Mouse (Mus musculus) B cell, adult 2 months (primary cell): Measurements from ENCODE around the gene Gal3st2b.
"Not testable (repeated sequence)": the region's sequence is repeated elsewhere in the genome, so short reads cannot be mapped to it uniquely, and the experiment has no call there.

Source experiments
- DNase-seq, 2 experiments: peaks; one replicate each; pipeline ENCODE4 v3.0.0; 2022

Gal3st2b gene

DNA sequence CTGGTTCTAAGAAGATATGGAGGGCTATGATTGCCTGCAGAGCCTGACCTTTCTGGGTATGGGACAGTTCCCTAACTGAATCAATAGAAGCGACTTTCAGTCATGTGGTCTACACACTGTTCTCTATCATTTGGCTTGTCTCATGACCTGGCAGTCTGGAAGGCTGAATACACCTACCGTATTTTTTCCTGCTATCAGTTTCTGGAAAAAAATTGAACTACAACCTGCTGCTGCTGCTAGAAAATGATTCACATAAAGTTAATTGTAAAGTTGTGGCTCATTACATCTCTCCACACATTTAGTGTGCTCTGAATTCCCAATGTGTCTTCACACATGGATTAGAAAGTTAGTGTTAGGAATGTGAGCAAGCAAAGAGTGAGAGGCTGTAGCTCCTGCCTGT, at the start of gene Gal3st2b:
TSS of gene Gal3st2b (plus strand) at position 301 of the 400 bp plus-strand sequence.
- DNase-seq = not testable (repeated sequence)

DNA sequence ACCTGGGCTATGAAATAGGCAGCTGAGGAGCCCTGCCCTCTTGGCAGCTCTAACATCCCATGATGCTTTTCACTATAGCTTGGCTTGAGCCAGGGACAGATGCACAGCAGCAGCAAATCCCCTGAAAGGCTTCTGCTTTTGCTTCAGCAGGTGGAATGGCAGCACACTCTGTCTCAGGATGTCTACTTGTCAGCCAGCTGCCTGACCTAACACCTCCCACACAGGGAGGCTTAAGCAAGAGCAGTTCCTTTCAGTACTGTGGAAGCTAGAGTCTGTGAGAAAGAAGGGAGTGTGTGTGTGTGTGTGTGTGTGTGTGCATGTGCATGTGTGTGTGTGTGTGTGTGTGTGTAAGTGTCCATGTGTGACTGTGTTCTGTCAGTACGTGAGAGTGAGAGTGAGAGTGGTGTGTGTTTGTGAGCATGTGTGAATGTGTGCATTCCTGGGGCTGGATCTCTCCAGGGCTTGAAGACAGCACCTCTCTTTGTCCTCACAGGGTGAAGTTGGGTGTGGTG, 46.5 kb upstream of the Gal3st2b start:
- DNase-seq = not testable (repeated sequence)

DNA sequence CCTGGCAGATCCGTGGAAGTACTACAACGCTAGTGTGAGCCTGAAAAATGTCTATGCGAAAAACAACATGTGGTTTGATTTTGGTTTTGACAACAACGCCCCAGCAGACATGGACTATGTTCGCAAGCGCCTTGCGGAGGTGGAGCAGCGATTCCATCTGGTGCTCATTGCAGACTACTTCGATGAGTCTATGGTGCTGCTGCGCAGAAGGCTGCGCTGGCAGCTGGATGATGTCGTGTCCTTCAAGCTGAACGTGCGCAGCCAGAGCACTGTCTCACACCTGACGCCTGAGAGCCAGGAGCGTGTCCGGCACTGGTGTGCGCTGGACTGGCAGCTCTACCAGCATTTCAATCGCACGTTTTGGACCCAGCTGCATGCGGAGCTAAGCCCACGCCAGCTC, 43.7 kb upstream of the Gal3st2b start:
- not testable (repeated sequence) for DNase-seq

DNA sequence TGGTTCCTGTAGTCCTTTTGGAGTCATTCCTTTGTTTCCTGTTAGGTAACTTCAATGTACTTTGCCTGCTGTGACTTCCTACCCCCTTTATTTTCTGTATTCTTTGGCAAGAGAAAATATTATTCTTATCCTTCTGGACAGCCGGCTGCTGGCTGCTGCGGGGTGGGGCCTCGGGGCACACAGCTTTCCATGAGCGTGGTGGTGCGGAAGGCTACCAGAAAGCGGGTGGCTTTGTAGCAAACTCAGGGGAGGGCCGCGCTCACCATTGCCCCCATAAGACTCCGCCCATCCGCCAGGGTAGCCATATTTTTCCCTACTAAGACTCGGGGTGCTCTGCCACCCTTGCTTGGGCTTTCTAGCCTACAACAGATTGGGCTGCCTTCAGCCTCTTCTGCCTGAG, 36.3 kb upstream of the Gal3st2b start:
- DNase-seq = not testable (repeated sequence)

DNA sequence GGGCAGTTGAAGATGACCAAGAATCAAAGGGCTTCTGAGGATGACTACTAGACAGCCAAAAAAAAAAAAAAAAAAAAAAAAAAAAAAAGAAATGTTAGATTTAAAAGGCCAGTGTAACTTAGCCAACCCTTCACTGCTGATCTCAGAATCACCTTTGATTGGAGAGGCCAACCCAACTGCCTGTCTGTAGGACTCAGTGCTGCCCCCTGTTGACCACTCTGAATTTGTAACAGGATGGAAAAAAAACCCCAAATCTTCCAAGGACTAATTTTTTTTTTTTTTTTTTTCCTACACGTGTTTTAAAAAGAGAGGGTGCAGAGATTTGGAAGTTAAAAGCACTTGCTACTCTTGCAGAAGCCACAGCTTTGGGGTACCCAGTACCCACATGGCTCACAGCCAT, 27.2 kb upstream of the Gal3st2b start:
- not testable (repeated sequence) for DNase-seq

DNA sequence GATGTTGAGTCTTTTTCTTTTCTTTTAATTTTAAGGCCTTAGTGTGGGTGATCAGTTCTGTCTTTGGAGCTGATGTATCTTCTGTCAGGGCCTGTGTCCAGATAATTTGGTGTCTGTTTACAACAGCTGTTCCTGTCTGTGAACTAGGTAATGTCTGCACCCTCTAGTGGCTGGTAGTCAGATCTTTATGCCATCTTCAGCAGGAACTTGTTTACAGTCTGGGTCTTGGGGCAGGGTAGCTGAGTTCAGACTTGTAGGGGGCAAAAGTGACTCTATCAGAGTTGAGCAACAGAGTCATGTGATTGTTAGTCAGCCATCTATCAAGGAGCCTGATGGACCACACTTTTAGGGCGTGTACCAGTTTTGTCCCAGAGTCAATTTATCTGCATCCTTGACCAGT, 20.7 kb upstream of the Gal3st2b start:
- DNase-seq = not testable (repeated sequence)

DNA sequence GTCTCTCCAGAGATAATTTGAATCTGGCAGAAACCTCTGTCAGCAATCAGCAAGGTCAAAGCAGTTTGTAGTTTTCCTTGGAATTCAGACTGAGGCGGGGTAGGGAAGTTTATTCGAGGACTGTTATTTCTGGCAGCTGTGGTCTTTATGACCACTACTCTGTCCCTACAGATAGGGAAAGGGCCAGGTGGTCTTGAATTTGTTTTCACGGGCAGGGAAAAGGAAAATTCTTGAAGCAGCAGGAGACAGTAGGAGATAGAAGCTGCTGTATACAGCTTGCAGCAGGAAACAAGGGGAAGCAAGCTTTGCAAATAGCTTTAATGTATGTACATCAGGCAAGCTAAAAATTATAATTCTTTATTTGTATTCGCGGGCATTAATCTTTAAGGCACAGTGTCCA, 16.8 kb upstream of the Gal3st2b start:
- not testable (repeated sequence) for DNase-seq

DNA sequence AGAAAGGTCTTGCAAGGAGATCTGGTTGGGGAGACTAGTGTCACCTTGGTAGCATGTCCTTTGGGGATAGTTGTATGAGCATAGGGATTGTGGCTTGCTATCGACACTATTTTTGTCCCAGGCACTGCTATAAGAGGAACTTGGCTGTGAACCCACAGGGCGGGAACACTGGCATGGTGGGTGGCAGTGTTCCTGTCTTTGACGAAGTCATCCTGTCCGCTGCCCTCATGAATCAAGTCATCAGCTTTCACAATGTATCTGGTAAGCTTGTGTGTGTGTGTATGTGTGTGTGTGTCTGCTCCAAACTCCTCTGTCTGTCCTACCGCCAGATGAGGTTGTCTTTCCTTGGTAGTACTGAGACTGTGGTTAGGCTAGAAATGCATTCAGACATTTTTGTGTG, 11.4 kb upstream of the Gal3st2b start:
- DNase-seq = not testable (repeated sequence)

DNA sequence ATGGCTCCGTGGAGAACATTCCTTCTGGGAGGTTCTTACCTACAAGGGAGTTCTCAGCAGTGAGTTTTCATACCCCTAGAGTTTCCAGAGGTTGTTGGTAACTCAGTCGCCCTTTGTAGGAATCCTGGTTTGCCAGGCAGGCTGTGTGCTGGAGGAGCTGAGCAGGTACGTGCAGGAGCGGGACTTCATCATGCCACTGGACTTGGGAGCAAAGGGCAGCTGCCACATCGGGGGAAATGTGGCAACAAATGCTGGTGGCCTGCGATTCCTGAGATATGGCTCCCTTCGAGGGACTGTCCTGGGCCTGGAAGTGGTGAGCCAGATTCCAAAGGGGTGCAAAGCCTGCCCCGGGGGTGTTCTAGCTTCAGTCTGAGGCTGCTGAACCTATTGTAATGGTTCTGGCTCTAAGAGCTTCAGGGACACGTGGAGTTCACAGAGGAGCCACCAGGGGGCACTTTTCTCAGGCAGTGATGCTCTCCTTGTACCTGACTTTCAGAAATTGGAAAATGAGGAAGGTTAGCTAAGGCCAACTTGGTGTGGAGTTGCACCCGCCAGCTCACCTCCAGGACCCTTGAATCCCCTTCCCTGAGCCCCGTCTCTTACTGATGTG, 9.0 kb upstream of the Gal3st2b start:
- DNase-seq = not testable (repeated sequence)

DNA sequence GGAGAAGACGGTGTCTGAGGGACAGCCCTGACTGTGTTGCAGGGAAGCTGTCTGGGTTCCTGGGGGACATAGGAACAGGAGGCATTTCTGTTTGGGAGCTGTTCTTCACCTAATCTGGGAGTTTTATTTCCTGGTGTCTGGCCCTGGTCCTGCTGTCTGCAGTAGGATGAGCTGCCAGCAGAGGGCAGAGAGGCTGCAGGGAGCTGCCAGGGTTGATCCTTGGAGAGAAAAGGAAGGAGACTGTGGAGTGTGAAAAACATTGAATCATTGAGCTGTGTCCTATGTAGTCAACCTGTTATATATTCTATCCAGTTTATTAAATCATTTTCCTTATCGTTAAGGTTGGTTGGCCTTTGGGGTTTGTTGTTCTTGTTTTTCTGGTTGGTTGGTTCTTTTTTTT, 6.2 kb upstream of the Gal3st2b start:
- DNase-seq = not testable (repeated sequence)

DNA sequence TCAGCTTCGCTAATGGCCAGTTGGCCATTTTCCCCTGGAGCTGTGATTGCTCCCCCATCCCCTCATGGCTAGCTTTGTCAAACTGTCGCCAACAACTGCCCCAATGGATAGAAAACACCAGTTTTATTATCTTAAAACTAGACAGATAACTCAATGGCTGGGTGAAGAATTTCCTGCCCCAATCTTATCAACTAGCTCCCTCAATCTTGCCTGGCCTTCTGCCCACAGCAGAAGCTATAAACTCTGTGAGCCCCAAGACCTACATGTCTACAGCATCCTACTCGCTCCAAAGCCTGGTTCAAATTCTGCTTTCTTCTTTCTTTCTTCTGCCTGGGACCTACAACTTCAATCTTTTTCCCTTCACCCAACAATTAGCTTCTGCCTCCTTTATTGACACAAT, 951 bp upstream of the Gal3st2b start:
- DNase-seq = not testable (repeated sequence)

DNA sequence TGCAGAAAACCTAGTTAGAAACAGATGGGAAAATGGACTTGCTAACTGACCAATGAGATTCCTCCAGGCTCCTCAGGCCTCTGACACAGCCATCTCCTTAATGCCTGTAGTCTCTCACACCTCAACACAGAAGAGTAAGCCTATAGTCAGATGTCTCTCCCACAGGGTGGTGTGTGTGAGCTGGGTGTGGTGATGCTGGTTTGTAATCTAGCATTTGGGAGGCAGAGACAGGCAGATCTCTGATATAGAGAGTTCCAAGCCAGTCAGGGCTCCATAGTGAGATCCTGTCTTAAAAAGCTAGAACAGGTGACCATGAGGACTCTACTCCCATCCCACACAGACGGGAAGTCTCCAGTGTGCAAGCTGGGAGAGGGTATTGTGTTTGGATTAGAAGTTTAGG, 664 bp downstream of the Gal3st2b start:
- not testable (repeated sequence) for DNase-seq

DNA sequence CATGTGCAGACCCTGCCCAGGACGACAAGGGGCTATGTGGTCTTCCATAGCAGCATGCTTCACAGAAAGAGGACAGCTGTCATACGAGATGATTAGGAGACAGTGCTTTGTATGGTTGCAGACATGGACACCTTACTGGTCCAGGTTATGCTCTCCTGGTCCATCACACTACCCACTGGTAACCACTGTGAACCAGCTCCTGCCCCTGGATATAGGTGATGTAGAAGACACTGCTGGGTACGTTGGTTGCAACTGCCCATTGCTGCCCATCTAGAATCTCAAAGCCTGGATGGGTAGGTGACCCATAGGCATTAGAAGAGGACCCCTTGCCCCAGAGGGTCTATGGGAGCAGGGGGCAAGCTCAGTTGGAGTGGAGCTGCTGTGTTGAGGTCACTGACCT, 1.2 kb downstream of the Gal3st2b start:
- not testable (repeated sequence) for DNase-seq

DNA sequence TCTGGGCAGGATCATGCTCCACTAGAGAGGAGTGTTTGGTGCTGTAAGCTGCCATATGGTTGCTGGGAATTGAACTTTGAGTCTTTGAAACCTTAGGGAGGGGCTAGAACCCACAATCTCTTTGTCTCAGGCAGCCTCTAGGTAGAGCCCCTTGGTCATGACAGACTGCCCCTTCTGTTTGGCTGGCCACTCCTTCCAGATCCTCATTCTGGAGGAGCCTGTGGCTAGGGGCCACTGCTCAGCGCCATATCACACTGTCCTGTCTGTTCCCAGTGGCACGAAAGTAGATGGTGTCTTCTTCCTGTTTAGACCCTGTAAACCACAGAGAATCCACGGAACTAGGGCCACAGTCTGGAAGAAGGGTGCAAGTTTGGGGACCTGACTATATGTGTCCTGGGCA, 4.5 kb downstream of the Gal3st2b start:
- not testable (repeated sequence) for DNase-seq

DNA sequence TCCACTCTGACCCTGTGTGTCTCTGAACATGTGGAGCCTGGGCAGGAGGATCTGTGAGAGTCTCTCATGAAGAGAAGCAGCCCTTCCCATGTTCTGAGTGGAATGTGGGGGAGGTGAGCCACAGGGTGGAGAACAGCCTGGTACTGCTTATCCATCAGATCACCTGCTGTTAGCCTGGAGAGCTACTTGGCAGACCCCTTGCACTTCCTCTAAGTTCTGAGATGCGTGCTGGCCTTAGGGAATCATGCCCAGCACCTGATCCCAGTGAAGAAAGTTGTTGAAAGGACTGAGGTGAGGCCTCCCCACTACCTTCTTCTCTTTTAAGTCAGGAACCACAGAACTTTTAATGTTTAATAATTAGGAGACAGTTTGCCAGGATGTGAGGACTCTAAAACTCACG, 5.0 kb downstream of the Gal3st2b start:
- not testable (repeated sequence) for DNase-seq

DNA sequence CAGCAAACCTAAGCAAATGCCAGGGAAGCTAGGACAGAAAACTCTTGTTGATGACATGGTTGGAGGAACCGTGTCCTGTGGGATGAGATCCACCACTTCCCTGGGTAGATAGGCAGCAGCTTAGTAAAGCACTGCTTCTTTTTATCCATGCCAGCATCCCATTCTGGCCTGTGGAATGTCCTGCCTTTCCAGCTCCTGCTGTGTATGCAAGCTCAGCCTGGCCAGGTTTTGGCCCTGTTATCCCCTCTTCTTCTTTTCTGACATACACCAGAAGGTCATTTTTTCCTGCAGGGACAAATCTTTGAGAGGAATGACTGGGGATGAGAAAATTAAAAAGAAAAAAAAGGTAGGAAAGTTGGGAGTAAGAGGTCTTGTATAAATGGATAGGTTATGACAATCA, 17.3 kb downstream of the Gal3st2b start:
- DNase-seq = not testable (repeated sequence)

DNA sequence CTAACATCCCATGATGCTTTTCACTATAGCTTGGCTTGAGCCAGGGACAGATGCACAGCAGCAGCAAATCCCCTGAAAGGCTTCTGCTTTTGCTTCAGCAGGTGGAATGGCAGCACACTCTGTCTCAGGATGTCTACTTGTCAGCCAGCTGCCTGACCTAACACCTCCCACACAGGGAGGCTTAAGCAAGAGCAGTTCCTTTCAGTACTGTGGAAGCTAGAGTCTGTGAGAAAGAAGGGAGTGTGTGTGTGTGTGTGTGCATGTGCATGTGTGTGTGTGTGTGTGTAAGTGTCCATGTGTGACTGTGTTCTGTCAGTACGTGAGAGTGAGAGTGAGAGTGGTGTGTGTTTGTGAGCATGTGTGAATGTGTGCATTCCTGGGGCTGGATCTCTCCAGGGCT, 19.7 kb downstream of the Gal3st2b start:
- not testable (repeated sequence) for DNase-seq

DNA sequence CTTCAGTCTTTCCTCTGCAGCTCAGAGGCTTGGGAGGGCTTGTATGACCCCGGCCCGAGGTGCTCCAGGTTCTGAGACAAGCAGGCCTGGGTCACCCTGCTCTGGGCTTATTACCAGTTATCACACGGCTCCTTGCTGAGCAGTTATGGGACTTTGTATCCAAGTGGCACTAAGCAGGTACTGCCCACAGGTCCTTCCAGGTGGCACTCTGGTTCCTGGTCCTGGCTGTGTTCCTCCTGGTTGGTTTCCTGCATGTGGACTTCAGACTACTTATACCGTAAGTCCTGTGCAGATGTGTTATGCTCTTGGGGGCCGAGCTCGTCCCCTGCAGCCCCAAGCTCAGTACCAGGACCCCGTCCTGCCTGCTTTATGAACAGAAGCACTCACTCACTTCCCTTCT, 20.3 kb downstream of the Gal3st2b start:
- not testable (repeated sequence) for DNase-seq

DNA sequence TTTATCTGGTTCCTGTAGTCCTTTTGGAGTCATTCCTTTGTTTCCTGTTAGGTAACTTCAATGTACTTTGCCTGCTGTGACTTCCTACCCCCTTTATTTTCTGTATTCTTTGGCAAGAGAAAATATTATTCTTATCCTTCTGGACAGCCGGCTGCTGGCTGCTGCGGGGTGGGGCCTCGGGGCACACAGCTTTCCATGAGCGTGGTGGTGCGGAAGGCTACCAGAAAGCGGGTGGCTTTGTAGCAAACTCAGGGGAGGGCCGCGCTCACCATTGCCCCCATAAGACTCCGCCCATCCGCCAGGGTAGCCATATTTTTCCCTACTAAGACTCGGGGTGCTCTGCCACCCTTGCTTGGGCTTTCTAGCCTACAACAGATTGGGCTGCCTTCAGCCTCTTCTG, 31.0 kb downstream of the Gal3st2b start:
- not testable (repeated sequence) for DNase-seq

DNA sequence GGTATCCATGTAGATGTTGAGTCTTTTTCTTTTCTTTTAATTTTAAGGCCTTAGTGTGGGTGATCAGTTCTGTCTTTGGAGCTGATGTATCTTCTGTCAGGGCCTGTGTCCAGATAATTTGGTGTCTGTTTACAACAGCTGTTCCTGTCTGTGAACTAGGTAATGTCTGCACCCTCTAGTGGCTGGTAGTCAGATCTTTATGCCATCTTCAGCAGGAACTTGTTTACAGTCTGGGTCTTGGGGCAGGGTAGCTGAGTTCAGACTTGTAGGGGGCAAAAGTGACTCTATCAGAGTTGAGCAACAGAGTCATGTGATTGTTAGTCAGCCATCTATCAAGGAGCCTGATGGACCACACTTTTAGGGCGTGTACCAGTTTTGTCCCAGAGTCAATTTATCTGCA, 48.4 kb downstream of the Gal3st2b start:
- DNase-seq = not testable (repeated sequence)

DNA sequence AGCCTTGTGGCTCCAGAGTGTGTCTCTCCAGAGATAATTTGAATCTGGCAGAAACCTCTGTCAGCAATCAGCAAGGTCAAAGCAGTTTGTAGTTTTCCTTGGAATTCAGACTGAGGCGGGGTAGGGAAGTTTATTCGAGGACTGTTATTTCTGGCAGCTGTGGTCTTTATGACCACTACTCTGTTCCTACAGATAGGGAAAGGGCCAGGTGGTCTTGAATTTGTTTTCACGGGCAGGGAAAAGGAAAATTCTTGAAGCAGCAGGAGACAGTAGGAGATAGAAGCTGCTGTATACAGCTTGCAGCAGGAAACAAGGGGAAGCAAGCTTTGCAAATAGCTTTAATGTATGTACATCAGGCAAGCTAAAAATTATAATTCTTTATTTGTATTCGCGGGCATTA, 52.3 kb downstream of the Gal3st2b start:
- DNase-seq = not testable (repeated sequence)

DNA sequence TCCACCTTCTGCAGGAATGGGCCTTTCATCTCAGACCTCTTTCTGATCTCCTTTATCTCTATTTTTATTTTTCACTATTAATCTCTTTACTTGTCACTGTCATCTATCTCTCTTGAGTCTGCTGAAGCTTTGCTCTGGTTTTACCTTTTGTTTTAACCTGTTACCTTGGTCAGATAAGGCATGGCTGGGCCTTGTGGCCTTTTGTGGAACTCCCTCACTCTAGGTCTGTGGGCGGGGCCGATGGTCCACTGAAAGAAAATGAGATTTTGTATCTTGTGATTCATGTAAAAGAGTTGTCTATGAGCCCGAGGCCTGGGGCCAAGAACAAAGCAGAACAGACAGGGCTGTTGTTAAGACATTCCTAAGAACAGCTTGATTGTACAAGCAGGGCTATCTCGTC, 52.7 kb downstream of the Gal3st2b start:
- not testable (repeated sequence) for DNase-seq

DNA sequence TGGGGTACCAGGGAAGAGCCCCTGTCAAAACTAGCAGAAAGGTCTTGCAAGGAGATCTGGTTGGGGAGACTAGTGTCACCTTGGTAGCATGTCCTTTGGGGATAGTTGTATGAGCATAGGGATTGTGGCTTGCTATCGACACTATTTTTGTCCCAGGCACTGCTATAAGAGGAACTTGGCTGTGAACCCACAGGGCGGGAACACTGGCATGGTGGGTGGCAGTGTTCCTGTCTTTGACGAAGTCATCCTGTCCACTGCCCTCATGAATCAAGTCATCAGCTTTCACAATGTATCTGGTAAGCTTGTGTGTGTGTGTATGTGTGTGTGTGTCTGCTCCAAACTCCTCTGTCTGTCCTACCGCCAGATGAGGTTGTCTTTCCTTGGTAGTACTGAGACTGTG, 57.7 kb downstream of the Gal3st2b start:
- not testable (repeated sequence) for DNase-seq

DNA sequence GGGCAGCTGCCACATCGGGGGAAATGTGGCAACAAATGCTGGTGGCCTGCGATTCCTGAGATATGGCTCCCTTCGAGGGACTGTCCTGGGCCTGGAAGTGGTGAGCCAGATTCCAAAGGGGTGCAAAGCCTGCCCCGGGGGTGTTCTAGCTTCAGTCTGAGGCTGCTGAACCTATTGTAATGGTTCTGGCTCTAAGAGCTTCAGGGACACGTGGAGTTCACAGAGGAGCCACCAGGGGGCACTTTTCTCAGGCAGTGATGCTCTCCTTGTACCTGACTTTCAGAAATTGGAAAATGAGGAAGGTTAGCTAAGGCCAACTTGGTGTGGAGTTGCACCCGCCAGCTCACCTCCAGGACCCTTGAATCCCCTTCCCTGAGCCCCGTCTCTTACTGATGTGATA, 60.2 kb downstream of the Gal3st2b start:
- not testable (repeated sequence) for DNase-seq

DNA sequence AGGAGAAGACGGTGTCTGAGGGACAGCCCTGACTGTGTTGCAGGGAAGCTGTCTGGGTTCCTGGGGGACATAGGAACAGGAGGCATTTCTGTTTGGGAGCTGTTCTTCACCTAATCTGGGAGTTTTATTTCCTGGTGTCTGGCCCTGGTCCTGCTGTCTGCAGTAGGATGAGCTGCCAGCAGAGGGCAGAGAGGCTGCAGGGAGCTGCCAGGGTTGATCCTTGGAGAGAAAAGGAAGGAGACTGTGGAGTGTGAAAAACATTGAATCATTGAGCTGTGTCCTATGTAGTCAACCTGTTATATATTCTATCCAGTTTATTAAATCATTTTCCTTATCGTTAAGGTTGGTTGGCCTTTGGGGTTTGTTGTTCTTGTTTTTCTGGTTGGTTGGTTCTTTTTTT, 62.8 kb downstream of the Gal3st2b start:
- not testable (repeated sequence) for DNase-seq
